Mouse (Mus musculus): ENCODE measurements around the gene G3bp1. TPM values are rescaled to one million over a fixed set of nuclear protein-coding genes. Genes with fewer than 3 reads are reported as not detected.

G3bp1 gene
- 154 and 161 TPM in 2 replicates for polyA plus RNA-seq (2015; fragmentation: Nextera tagmentation; extraction: Ambion mirVana)

DNA sequence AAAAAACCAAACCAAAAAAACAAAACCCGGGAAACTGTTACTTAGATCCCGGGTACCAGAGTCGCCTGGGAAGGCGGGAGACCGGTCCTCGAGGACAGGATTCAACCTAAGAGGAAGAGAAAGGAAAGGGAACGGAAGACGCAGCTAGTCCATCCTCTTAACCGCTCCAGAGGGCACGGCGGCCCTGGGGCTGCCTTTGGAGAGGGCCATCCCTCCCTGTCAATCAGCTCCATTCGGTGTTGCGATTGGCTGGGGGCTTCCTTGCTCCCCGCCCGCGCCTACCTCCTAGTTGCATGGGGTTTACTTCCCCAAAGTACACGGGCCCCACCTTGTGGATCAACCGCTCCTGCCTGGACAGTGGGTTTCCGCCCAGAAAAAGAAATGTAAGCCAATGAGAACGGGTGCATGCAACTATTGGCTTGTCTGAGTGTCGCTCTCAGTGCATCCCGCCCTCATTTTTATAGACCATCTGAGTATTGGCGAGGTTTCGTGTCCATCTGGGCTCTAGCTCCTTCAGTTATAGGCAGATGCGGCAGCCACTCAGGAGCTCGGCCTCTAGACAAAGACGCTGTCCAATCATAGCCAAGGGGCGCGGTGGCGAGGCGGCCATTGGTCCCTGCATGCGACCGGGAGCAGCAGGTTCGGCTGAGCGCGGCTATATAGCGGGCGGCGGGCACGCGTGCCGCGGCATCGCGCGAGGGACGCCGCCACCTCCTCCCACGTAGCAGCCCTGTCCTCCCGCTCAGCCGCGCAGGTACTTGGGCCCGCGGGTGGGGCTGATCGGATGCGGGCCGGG is at the start of gene G3bp1:
Gene G3bp1 (plus strand): TSS at position 638 of the 796 bp plus-strand sequence.
- Histone ChIP-seq H3K27me3 (no peaks in the 10 kb centered on the region), H3K4me3 (peak within 1 kb of the TSS; percentile 73), H3K9me3 (no peaks in the 10 kb centered on the region), H3K9ac (replicated peaks) (peak within 1 kb of the TSS; percentile 89), H3K4me2 (replicated peaks) (peak within 1 kb of the TSS; percentile 93), H3K36me3 (peaks cover 9% of the 10 kb centered on the region; the same call in 1 of the 2 replicates), H3K4me1 (peaks cover 28% of the 10 kb centered on the region), H3K27ac (replicated peaks) (peak within 1 kb of the TSS; percentile 92)
- whole genome bisulfite sequencing: under 1% methylated on average over 52 of the region's 57 CpGs
- ATAC-seq (replicated peaks): peak; percentile 99

DNA sequence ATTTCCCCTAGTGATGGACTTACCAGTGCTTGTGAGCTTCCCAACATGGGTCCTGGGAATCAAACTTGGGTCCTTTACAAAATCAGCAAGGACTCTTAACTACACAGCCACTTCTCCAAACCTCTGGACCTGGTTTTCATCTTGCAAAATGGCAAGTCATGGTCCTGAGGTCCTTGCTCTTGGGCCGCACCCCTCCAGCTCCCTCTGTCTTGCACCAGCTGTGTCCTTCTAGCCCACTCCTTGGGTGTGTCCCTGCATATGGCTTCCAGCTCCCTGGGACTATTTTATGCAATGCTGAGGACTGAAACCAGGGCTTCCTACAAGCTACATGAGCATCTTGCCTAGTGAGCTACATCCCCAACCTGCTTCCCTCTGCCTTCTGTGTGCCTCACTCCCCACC is 46.5 kb upstream of the G3bp1 start, which contains the start of gene Sparc:
Gene Sparc (minus strand): TSS at position 206 of the 400 bp plus-strand sequence.
- Histone ChIP-seq H3K4me1 (peaks cover 39% of the 10 kb centered on the region), H3K27ac (replicated peaks) (peak within 1 kb of the TSS; percentile 44; the same call in 1 of the 2 replicates), H3K4me2 (replicated peaks) (no peak within 1 kb of the TSS), H3K36me3 (no peaks in the 10 kb centered on the region), H3K4me3 (no peak within 1 kb of the TSS), H3K27me3 (no peaks in the 10 kb centered on the region), H3K9ac (replicated peaks) (no peak within 1 kb of the TSS), H3K9me3 (no peaks in the 10 kb centered on the region)
- 100% methylated on average over 1 of the region's 1 CpGs for WGBS
- ATAC-seq (replicated peaks): no peak

DNA sequence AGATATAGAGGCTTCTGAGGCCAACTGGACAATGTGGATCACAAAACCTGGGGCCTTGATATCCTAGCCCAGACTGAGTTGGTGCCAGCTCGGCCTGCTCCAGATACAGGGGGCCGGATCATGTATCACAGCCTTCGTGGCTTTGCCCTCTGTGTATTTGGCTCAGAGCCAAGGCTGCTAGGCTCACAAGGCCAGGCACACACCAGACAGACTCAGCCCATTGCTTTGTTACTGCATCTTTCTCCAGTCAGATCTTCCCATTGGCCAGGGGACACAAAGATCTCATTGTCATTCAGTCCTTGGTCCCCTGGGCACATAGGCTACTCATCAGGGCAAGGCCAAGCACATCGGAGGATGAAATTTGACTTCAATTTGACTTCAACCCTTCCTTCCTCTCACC is 45.7 kb upstream of the G3bp1 start:
- Histone ChIP-seq H3K27me3 (no peaks in the 10 kb centered on the region), H3K9ac (replicated peaks) (no peak overlapping the region), H3K36me3 (no peaks in the 10 kb centered on the region), H3K9me3 (no peaks in the 10 kb centered on the region), H3K4me2 (replicated peaks) (no peak overlapping the region), H3K4me1 (peaks cover 38% of the 10 kb centered on the region), H3K27ac (replicated peaks) (peak overlapping the region; percentile 44; the same call in 1 of the 2 replicates), H3K4me3 (no peak overlapping the region)
- 9% methylated on average over 4 of the region's 4 CpGs for WGBS
- ATAC-seq (replicated peaks): peak; percentile 41; the same call in 1 of the 2 replicates

DNA sequence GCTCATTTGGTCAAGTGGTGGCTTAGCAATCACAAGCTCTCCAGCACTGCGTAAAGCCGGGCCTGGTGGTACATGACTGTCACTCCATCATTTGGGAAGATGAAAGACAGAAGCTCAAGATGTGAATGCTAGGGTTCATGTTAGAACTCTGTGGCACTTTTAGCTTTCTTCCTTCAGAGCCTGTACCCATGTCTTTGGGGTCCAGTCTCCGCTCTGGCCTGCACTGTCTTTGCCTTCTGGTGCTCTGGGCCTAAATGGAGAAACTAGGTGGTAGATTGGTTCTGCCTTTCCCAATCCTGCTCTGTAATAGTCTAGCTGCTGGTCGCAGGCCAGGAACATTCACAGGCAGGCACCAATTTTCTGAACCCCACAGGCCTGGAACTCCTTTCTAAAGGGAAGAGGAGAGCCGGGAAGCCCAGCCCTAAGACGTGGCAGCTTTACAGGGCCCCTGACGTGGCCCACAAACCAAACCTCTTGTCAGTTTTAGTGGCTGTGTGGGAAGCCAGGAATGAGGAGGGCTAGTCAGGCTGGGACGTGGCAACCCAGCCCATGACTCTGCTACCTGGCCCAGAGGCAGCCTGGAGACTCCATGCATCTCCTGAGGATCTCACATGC is 44.6 kb upstream of the G3bp1 start:
- Histone ChIP-seq H3K9ac (replicated peaks) (no peak overlapping the region), H3K36me3 (no peaks in the 10 kb centered on the region), H3K27ac (replicated peaks) (no peak overlapping the region), H3K4me1 (peaks cover 27% of the 10 kb centered on the region), H3K4me3 (no peak overlapping the region), H3K27me3 (no peaks in the 10 kb centered on the region), H3K4me2 (replicated peaks) (no peak overlapping the region), H3K9me3 (no peaks in the 10 kb centered on the region)
- ATAC-seq (replicated peaks): no peak
- 72% methylated on average over 8 of the region's 8 CpGs for WGBS

DNA sequence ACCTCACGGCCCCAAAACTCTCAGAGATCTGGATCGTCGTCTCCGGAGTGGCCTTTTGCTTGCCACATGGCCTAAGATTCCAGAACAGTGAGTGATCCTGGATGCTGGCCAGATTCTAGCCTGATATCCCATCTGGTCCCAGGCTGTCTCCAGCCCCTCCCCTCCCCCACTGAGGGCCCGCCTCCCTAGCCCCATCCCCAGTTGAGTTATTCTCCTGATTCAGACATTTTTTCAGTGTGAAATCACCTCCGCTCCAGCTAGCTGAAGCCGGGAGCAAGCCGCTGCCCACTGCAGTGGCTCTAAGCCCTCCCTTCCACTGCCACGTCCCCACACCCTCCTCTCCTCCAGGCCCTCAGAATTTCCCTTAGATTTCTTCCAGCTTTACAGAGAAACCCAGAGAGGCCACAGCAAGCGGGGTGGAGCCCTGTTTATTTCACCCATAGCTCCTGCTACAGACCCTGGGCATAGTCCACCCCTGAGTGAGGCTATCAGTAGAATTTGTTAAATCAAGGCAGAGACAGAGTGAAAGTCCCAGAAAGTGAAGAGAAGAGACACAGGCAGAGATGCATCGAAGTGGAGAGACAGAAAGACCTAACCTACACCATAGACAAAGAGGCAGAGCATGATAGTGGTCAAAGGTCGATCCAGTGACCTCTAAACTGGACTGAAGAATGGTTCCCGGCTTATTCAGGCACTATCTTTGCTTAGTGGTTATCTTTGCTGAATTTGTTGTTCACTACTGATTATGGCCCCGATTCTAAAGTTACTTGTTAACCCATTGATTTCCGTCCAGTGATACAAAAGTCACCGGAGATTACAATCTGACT is 41.1 kb upstream of the G3bp1 start:
- 34% methylated on average over 16 of the region's 16 CpGs for WGBS
- Histone ChIP-seq H3K36me3 (no peaks in the 10 kb centered on the region), H3K4me1 (peaks cover 23% of the 10 kb centered on the region), H3K4me3 (no peak overlapping the region), H3K27ac (replicated peaks) (peak overlapping the region; percentile 56), H3K4me2 (replicated peaks) (no peak overlapping the region), H3K9me3 (no peaks in the 10 kb centered on the region), H3K9ac (replicated peaks) (no peak overlapping the region), H3K27me3 (no peaks in the 10 kb centered on the region)
- peak; percentile 76 for ATAC-seq (replicated peaks)

DNA sequence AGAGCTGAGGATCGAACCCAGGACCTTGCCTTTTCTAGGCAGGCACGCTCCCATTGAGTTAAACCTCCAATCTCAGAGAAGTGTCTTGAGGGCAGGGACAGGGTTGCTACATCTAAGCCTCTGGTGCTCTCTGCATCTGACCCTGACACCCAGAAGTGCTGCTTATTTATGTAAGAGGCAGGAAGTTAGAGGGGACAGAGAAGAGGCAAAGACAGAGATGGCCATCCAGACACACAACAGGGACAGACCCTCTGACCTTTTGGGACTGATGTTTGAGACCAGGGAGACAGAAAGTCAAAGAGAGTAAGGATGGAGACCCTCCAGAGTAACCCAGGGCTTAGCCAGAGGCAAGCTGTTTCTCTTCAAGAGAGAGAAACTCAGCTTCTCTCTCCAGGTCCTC is 39.5 kb upstream of the G3bp1 start:
- WGBS: 91% methylated on average over 2 of the region's 2 CpGs
- no peak overlapping the region for H3K4me2 ChIP-seq (replicated peaks)
- no peaks in the 10 kb centered on the region for H3K27me3 ChIP-seq
- ATAC-seq (replicated peaks): no peak
- H3K9ac ChIP-seq (replicated peaks): no peak overlapping the region
- H3K36me3 ChIP-seq: no peaks in the 10 kb centered on the region
- no peaks in the 10 kb centered on the region for H3K9me3 ChIP-seq
- H3K27ac ChIP-seq (replicated peaks): no peak overlapping the region
- no peak overlapping the region for H3K4me3 ChIP-seq
- peaks cover 9% of the 10 kb centered on the region for H3K4me1 ChIP-seq

DNA sequence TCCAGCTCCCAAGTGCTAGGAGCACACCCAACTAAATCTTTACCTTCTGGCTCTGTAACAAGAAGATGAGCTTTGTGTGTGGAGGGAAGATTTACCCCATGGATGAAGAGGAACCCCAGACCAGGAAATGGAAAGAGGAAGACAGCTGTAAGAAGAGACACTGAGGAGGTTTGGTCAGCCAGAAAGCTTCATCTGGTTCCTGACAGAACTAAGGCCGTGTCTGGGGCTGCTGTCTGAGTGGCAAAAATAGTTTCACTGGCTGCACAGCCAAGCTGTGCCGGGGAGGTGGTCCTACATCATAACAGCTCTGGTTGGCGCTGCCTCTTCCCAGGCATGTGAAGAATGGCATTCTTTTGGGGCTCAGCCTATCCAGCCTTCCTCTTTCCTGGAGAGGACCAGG is 36.5 kb upstream of the G3bp1 start:
- Histone ChIP-seq H3K27ac (replicated peaks) (no peak overlapping the region), H3K4me1 (peaks cover 6% of the 10 kb centered on the region), H3K4me3 (no peak overlapping the region), H3K9me3 (no peaks in the 10 kb centered on the region), H3K27me3 (no peaks in the 10 kb centered on the region), H3K36me3 (no peaks in the 10 kb centered on the region), H3K4me2 (replicated peaks) (no peak overlapping the region), H3K9ac (replicated peaks) (no peak overlapping the region)
- ATAC-seq (replicated peaks): no peak
- WGBS: 70% methylated on average over 3 of the region's 3 CpGs

DNA sequence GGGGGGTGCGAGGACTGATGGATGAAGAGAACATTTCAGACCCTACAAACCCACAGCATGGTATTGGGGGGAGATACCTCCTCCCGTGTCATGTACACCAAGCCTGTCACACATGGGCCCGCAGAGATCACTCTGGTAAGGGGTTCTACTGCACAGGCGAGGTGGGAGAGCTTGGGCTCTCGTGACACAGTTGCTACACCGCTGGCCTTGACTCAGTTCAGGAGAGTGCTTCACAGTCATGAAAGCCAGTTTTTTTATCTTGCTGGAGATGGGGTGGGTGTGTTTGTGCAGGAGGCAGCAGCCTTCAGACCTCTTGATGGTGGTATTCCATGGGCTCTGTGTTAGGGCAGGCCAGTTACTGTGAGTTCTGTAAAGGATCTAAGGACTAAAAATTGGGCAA is 33.4 kb upstream of the G3bp1 start:
- Histone ChIP-seq H3K36me3 (no peaks in the 10 kb centered on the region), H3K4me3 (no peak overlapping the region), H3K27ac (replicated peaks) (no peak overlapping the region), H3K9ac (replicated peaks) (no peak overlapping the region), H3K4me2 (replicated peaks) (no peak overlapping the region), H3K27me3 (no peaks in the 10 kb centered on the region), H3K9me3 (no peaks in the 10 kb centered on the region), H3K4me1 (no peaks in the 10 kb centered on the region)
- WGBS: 81% methylated on average over 6 of the region's 6 CpGs
- ATAC-seq (replicated peaks): no peak

DNA sequence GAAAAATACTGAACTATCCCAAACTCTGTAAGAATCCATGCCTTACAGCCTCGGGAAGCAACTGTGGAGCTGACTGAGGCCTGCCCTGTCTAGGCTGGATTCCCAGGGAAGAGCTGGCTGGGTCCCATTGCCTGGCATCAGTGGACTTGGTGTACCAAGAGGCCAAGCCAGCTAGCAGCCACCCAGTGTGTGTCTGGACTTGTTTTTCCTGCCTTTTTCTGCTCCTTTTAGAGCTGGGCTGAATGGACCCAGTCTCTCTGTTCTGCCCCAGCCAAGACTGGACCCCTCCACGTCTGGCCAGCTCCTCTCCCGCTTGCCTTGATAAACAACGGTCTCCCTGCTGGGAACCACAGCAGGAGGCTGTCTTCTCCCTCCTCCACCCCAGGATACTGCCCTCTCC is 31.5 kb upstream of the G3bp1 start:
- ATAC-seq (replicated peaks): no peak
- H3K9ac ChIP-seq (replicated peaks): no peak overlapping the region
- no peak overlapping the region for H3K4me2 ChIP-seq (replicated peaks)
- no peaks in the 10 kb centered on the region for H3K36me3 ChIP-seq
- no peaks in the 10 kb centered on the region for H3K4me1 ChIP-seq
- WGBS: 40% methylated on average over 4 of the region's 4 CpGs
- H3K27ac ChIP-seq (replicated peaks): no peak overlapping the region
- no peaks in the 10 kb centered on the region for H3K9me3 ChIP-seq
- no peak overlapping the region for H3K4me3 ChIP-seq
- H3K27me3 ChIP-seq: no peaks in the 10 kb centered on the region

DNA sequence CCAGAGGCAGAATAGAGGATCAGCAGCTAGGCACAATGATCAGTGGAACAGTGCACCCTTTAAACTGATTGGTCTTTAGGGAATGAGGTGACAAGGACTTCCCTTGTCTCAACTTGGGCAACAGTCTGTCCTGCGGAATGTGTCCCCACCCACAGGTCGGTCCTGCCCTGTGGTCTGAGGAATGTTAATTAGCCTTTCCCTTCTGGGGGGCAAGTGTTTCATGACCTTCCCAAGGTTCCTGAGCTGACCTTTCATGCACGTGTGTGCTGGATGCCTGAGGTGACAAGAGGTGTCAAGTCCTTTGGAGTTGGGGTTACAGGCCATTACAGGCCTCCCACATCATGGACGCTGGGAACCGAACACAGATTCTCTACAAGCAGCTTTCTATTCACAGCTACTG is 29.8 kb upstream of the G3bp1 start:
- Histone ChIP-seq H3K36me3 (no peaks in the 10 kb centered on the region), H3K4me3 (no peak overlapping the region), H3K4me2 (replicated peaks) (no peak overlapping the region), H3K9me3 (no peaks in the 10 kb centered on the region), H3K27me3 (no peaks in the 10 kb centered on the region), H3K9ac (replicated peaks) (no peak overlapping the region), H3K27ac (replicated peaks) (no peak overlapping the region), H3K4me1 (no peaks in the 10 kb centered on the region)
- WGBS: 63% methylated on average over 5 of the region's 5 CpGs
- no peak for ATAC-seq (replicated peaks)

DNA sequence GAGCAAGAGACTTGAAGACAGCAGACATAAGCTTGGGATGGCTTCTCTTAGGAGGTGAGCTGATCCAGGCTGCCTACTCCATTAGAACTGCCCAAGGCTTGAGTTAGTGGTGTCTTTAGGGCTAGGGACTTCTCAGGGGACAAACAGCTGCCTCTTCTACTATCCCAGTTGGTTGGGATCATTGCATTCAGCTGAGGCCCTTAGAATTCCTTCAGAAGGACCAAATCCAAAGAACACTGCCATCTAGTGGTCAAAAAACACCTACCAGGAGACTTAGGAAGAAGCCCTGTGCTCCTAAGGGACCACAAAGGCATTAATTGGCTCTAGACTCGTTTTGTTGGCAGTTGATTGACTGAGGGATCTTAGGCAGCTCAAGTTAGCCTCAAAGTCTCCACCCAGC is 24.7 kb upstream of the G3bp1 start:
- WGBS: 0% methylated on average over 1 of the region's 1 CpGs
- no peaks in the 10 kb centered on the region for H3K9me3 ChIP-seq

DNA sequence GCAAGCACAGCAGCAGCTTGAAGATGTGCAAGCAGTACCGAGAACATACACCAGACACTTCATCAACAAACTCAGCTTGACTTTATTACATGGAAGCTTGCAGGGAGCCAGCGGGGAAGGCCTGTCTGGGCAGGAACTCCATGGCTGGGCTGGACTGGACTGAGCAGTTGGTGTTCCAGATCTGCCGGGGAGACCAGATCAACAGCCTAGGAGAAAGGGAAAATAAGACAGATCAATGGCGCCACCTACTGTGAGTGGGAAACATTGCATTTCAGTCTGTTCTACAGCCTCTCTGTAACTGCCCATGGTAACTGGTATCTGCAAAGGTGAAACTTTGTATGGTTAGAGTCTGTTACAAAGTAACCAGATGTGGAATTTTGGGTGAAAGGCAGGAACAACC is 22.9 kb upstream of the G3bp1 start:
- Histone ChIP-seq H3K9ac (replicated peaks) (no peak overlapping the region), H3K36me3 (peaks cover 5% of the 10 kb centered on the region), H3K27ac (replicated peaks) (no peak overlapping the region), H3K27me3 (no peaks in the 10 kb centered on the region), H3K4me3 (no peak overlapping the region), H3K4me1 (no peaks in the 10 kb centered on the region), H3K9me3 (no peaks in the 10 kb centered on the region), H3K4me2 (replicated peaks) (no peak overlapping the region)
- 28% methylated on average over 4 of the region's 4 CpGs for WGBS
- ATAC-seq (replicated peaks): peak; percentile 86

More for the DNA sequence above, 24.7 kb upstream of the G3bp1 start:
- Histone ChIP-seq H3K4me3 (no peak overlapping the region), H3K4me2 (replicated peaks) (no peak overlapping the region), H3K27ac (replicated peaks) (no peak overlapping the region), H3K27me3 (no peaks in the 10 kb centered on the region), H3K9ac (replicated peaks) (no peak overlapping the region), H3K4me1 (no peaks in the 10 kb centered on the region), H3K36me3 (no peaks in the 10 kb centered on the region; the same call in 1 of the 2 replicates)
- ATAC-seq (replicated peaks): 0 out of 2 replicates have a peak, but pooled peaks have one; percentile 41

Measured in forebrain, embryonic 15.5 days (tissue).